Mouse (Mus musculus) bone marrow macrophage, adult 2 months (primary cell): ENCODE measurements at regions not wholly inside any gene's neighbourhood (a gene's known extent, or its start where the extent isn't known, plus 50 kb on each side); places are given as distances from the start of the nearest gene placed in this dataset.

ENCODE experiments used
- CTCF ChIP-seq: IDR thresholded peaks from 2 replicates; pipeline ENCODE4 v1.5.1; 2012; ENCODE audit warnings: low read depth, mild to moderate bottlenecking, low read length, moderate library complexity
- POLR2A ChIP-seq: IDR thresholded peaks from 2 replicates; pipeline ENCODE4 v1.6.1; 2012; ENCODE audit warnings: mild to moderate bottlenecking, low read depth, low read length, borderline replicate concordance

GRCm38 (mm10) chr13:6260321-6260865 lies 287.6 kb upstream of the Pitrm1 start:
- TF ChIP-seq CTCF (no peak), POLR2A (no peak)
